Mouse (Mus musculus) ES-E14 (cell line): Measurements from ENCODE around the gene Olfr555.

Source experiments
- CHD2 ChIP-seq: IDR thresholded peaks from 2 replicates; pipeline ENCODE4 v1.6.1; 2014; ENCODE audit warnings: mild to moderate bottlenecking, low read depth, low read length, inconsistent platforms
- HCFC1 ChIP-seq: IDR thresholded peaks from 2 replicates; pipeline ENCODE4 v1.6.1; 2012; ENCODE audit warnings: low read length, inconsistent platforms, borderline replicate concordance; ENCODE audit not compliant: insufficient read depth
- MAFK ChIP-seq: IDR thresholded peaks from 2 replicates; pipeline ENCODE4 v1.6.1; 2014; ENCODE audit warnings: mild to moderate bottlenecking, low read depth, low read length, inconsistent platforms; ENCODE audit not compliant: insufficient read depth
- ZC3H11A ChIP-seq: IDR thresholded peaks from 2 replicates; pipeline ENCODE4 v1.6.1; 2012; ENCODE audit warnings: low read depth, mild to moderate bottlenecking, inconsistent platforms, low read length, borderline replicate concordance

GRCm38 (mm10) chr7:102636665-102637064, 22.0 kb upstream of the Olfr555 start:
- no peak for TF ChIP-seq HCFC1
- no peak for TF ChIP-seq MAFK
- no peak for TF ChIP-seq CHD2
- TF ChIP-seq ZC3H11A, result no peak
